Mouse (Mus musculus) WW6 (cell line): ENCODE results near the gene Zfp764.
"Not testable (repeated sequence)": the region's sequence is repeated elsewhere in the genome, so short reads cannot be mapped to it uniquely, and the experiment has no call there.

ENCODE experiments used
- DNase-seq: peaks from one replicate; pipeline ENCODE4 v3.0.0-alpha.2; 2013; ENCODE audit warnings: low read depth, low spot score

Zfp764 gene

GRCm38 (mm10) chr7:127406002-127406987 lies at the start of gene Zfp764:
Gene Zfp764 (minus strand): TSS chr7:127406822.
- peak; percentile 62 for DNase-seq

GRCm38 (mm10) chr7:127454905-127455304 lies 48.3 kb upstream of the Zfp764 start:
- no peak for DNase-seq

GRCm38 (mm10) chr7:127453056-127453455 lies 46.4 kb upstream of the Zfp764 start:
- no peak for DNase-seq

- no peak for DNase-seq
Measured at GRCm38 (mm10) chr7:127449966-127450365, 43.3 kb upstream of the Zfp764 start.

GRCm38 (mm10) chr7:127448521-127449300 lies 42.1 kb upstream of the Zfp764 start, which contains the start of gene Zfp689:
Gene Zfp689 (minus strand): TSS chr7:127449158.
- DNase-seq, result peak; percentile 89

GRCm38 (mm10) chr7:127443976-127444375 lies 37.4 kb upstream of the Zfp764 start:
- DNase-seq, result no peak

- DNase-seq, result no peak
Measured at GRCm38 (mm10) chr7:127437724-127438123, 31.1 kb upstream of the Zfp764 start.

- no peak for DNase-seq
Measured at GRCm38 (mm10) chr7:127435206-127435605, 28.6 kb upstream of the Zfp764 start.

- DNase-seq, result no peak
Measured at GRCm38 (mm10) chr7:127426354-127426753, 19.7 kb upstream of the Zfp764 start.

GRCm38 (mm10) chr7:127425911-127426310 lies 19.3 kb upstream of the Zfp764 start:
- no peak for DNase-seq

GRCm38 (mm10) chr7:127425291-127425690 lies 18.7 kb upstream of the Zfp764 start:
- no peak for DNase-seq

GRCm38 (mm10) chr7:127422247-127422646 lies 15.6 kb upstream of the Zfp764 start:
- no peak for DNase-seq

- DNase-seq, result peak; percentile 76
Measured at GRCm38 (mm10) chr7:127421388-127422191, 15.0 kb upstream of the Zfp764 start, which contains the start of gene Zfp688. Gene Zfp688 (minus strand): TSS chr7:127422068.

- no peak for DNase-seq
Measured at GRCm38 (mm10) chr7:127411418-127411817, 4.8 kb upstream of the Zfp764 start.

- DNase-seq, result not testable (repeated sequence)
Measured at GRCm38 (mm10) chr7:127404101-127404500, 2.5 kb downstream of the Zfp764 start.

- DNase-seq, result no peak
Measured at GRCm38 (mm10) chr7:127402980-127403379, 3.6 kb downstream of the Zfp764 start.

GRCm38 (mm10) chr7:127400355-127400754 lies 6.3 kb downstream of the Zfp764 start:
- DNase-seq, result no peak

GRCm38 (mm10) chr7:127393944-127394333 lies 12.7 kb downstream of the Zfp764 start:
- no peak for DNase-seq

GRCm38 (mm10) chr7:127393157-127393943 lies 13.3 kb downstream of the Zfp764 start, which contains the start of gene E430018J23Rik:
Gene E430018J23Rik (minus strand): TSS chr7:127393629.
- peak; percentile 91 for DNase-seq

- no peak for DNase-seq
Measured at GRCm38 (mm10) chr7:127392251-127392824, 14.3 kb downstream of the Zfp764 start.
